Mouse (Mus musculus) adrenal gland, postnatal 14 days (tissue): Measurements from ENCODE around the gene Prdm5. TPM values are rescaled to one million over a fixed set of nuclear protein-coding genes. Genes with fewer than 3 reads are reported as not detected.

Experiments
- DNase-seq: peaks from one replicate; pipeline ENCODE4 v3.0.0; 2021; ENCODE audit warnings: mixed read lengths
- total RNA-seq: library from RNA; stranded (reverse); gene quantifications from 2 replicates; pipeline ENCODE4 v1.2.3, GENCODE M21; 2021

Prdm5 gene
- total RNA-seq, 1 experiment from 2014 or later = 10.7 TPM

DNA sequence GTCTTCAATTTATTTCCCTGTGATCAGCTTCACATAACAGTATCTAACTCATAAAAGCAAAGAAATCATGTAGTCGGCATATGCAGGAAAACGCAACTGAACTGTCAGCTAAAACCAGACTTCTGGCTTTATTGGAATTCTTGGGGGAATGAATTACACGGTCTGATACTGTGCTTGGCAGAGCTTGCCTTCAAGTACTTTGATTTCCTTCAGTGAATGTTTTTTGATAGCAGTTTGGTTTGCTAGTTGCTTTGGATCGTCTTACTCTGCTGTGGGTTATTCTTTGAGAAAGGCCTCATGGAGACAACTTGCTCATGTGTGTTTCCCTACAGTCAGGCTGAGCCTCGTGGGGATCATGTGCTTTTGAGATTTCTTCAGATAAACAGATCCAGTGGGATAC lies 52.7 kb downstream of the Prdm5 start:
- no peak for DNase-seq

DNA sequence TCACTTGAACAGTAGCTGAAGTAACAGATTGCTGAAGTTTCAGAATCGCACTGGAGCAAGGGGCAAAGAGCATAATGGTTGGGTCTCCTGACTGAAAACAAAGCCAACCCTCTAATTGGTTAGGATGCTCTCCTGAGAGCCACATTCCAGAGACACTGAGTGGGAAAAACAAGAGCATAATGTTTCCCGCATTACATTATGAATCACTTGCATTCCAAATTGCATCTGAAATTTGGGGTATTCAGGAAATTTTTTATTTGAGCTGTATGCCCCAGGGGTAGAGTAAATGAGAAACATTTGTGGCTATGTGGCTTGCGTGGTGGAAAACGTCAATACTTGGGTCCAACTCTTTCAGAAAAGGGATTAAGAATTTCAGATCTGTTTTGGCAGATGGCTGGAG lies 55.2 kb downstream of the Prdm5 start:
- DNase-seq = no peak

GRCm38 (mm10) chr6:65842579-65842978 lies 63.8 kb downstream of the Prdm5 start:
- DNase-seq = no peak

DNA sequence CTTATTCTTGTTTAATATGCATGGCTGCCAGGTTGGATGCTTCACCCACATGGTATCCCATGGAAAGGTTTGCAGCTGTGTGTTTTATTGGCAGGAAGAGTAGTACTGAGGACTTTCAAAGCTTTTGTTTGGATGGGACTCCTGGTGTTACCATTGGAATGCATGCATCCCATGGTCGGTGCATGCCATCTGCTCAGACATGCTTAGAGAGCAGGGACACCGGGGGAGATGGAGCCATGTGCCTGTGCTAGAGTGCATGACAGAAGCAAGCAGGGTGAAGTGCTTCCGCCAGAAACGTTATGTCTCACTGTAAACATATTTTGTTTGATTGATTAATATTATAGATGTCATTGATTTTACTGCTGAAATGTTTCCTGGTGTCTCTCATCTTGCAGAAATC lies 70.3 kb downstream of the Prdm5 start:
- DNase-seq = no peak

- no peak for DNase-seq
Observed at GRCm38 (mm10) chr6:65849687-65850086, 70.9 kb downstream of the Prdm5 start.

DNA sequence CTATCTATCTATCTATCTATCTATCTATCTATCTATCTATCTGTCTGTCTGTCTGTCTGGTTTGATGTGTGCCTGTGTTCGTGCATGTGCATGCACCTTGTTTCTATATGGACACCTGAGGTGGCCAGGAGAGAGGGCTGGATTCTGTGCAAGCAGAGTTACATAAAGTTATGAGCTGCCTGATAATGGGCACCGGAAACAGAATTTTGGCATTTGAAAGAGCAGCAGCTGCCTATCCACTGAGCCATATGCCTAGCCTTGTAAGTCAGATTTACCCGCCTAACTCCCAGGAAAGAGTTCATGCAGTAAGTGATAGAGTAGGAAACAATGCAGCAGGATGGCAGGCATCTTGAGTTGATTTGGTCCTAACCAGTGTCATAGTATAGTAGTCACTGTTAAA lies 71.4 kb downstream of the Prdm5 start:
- no peak for DNase-seq

DNA sequence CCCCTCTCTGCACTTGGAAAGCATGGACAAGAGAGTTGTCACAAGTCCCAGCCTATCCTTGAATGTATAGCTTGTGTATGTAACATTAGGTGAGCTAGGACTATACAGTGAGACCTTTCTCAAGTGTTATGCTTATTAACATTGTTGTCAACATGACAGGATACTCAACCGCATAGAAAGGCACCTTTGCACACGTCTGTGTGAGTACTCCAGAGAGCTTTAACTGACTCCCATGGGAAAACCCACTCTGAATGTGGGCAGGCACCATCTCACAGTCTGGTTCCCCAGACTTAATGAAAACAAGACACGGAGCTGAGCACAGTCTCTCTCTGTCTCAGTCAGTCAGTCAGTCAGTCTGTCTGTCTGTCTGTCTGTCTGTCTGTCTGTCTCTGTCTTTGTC lies 75.2 kb downstream of the Prdm5 start:
- no peak for DNase-seq

- DNase-seq = no peak
Observed at GRCm38 (mm10) chr6:65854585-65854984, 75.8 kb downstream of the Prdm5 start.

DNA sequence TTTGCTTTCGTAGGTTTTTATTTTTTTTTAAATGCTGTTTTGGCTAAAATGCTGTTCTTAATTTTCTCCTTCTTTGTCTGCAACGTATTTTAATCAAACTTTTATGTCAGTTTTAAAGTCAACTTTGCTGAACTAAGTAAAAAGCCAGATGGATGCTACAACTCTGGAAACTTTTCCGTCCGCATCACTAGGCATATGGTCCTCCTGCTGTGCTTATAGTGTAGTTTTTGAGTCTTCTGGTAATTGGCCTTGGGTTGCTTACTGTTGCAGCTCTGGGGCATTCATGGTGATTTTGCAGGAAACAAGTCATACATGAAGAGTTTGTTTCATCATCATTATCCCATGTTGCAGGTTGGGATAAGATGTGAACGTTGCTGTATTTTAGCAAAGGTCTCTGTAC lies 81.8 kb downstream of the Prdm5 start:
- no peak for DNase-seq

- DNase-seq = no peak
Observed at GRCm38 (mm10) chr6:65862836-65863235, 84.0 kb downstream of the Prdm5 start.

- DNase-seq = no peak
Observed at GRCm38 (mm10) chr6:65864233-65864632, 85.4 kb downstream of the Prdm5 start.

DNA sequence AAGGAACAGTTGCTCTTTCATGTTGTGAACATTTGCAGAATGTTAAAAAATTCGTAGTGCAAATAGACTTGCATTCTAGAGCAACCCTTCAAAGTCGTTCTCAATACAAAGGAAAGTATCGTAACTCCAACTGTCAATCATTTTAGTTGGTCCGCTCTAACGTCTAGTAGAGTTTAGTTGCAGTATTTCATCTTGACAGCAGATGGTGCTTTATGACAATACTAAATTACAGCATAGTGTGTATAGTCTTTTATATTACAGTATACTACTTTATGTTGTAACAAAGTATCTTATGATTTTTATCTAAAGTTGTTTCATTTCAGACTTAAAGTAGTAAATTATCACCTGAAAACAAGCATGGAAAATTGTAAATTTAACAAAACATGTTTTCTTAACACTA lies 86.1 kb downstream of the Prdm5 start:
- DNase-seq = no peak

- peak; percentile 27 for DNase-seq
Observed at GRCm38 (mm10) chr6:65865861-65866260, 87.1 kb downstream of the Prdm5 start.

GRCm38 (mm10) chr6:65871754-65872278 lies 93.0 kb downstream of the Prdm5 start:
- no peak for DNase-seq

DNA sequence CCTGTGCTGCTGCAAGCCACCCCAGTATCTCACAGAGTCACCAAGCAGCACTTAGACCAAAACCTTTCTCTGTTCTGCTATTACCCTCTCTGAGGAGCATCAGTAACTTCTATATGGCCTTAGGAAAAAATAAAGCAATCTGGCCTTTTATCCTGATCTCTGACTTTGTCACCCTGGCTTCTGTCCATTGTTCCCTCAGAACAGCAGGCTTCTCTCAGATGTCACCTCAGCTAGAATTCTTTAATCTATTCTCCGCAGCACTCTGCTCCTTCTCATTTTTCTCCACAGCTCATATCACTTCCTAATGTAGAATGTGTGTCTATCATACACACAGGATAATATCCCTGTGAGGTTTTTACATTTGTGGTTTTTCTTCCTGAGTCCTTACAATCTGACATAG lies 99.5 kb downstream of the Prdm5 start:
- no peak for DNase-seq

- peak; percentile 6 for DNase-seq
Observed at GRCm38 (mm10) chr6:65888835-65889234, 110.0 kb downstream of the Prdm5 start.

DNA sequence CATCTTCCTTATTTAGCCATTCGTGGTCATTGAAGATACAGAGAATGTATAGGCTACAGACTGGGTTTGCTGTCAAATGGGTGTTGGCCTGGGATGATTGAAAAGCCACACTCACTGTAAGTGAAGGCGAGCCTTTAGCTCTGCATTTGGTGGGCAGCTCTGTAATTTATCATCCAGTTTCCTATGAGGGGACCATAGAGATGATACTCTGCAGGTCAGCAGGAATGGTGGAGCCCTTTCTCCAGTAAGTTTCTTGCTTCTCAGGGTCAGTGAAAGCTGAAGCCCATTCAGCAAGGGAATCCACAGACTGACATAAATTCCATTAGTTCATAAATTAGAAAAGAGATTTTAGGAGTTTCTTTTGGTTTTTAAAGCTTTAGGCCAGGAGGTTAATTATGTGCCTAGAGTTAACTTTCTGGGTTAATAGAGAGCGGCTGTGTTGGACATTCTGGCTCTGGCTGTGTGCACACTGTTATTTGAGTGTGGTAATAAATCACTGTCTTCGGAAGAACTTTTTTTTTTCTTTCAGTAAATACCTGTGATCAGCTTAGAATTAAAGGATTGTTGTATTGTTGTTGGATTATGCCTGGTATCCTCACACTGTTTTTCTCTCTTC lies 113.4 kb downstream of the Prdm5 start:
- DNase-seq = no peak

GRCm38 (mm10) chr6:65906657-65907182 lies 127.9 kb downstream of the Prdm5 start:
- DNase-seq = no peak

- no peak for DNase-seq
Observed at GRCm38 (mm10) chr6:65915421-65915820, 136.6 kb downstream of the Prdm5 start.

- DNase-seq = no peak
Observed at GRCm38 (mm10) chr6:65921703-65922102, 142.9 kb downstream of the Prdm5 start.

DNA sequence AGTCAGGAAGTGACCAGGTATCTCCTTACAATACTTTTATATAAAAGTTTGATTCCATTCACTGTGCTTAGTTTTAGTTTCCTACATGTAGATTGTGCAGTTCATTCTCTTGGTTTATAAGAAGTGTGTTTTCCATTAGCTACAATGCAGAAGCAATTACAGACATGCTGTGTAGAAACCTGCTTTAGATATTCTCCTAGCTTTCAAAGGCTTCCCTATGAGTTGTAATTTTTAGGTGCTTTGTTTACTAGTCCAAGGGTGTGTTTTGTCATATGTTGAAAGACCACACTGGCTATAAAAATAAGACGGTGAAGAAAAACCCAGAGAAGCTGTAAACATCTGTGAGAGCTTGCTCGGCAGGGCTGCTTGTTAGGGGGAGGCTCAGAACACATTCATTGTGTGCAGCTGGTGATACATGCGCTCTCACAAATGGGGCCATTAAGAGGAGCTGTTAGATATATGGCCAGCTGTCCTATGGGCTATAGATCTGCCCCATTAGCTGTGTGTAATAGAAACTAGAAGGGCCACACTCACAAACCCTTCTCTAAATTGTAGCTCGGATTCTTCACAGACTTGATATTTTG lies 144.8 kb downstream of the Prdm5 start:
- no peak for DNase-seq

DNA sequence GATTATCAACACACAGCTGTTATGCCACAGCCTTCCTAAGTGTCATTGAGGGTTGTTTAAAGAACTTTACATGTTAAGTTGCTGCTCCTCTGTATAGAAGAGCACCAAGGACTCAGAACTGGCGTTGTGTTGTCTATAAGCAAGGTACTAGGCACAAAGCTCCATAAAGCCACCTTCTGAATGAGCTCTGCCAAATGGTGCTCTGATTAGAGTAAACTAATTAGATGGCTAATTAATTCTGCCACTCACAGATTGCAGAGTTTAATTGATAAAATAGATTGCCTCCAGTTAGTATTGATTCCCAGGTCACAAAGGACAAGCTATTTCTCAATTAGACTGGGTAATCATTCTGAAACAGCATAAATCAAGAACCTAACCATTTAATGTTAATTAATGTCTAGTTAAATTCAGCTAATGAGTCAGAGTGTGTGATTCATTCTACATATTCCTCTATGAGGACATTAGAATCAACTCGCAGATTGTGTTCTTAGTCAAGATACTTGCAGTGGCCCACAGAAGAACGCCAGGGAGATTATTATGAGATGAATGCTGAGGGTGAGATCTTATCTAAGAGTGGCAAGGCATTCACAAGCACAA lies 147.0 kb downstream of the Prdm5 start:
- no peak for DNase-seq

GRCm38 (mm10) chr6:65930523-65930922 lies 151.7 kb downstream of the Prdm5 start:
- DNase-seq = no peak

DNA sequence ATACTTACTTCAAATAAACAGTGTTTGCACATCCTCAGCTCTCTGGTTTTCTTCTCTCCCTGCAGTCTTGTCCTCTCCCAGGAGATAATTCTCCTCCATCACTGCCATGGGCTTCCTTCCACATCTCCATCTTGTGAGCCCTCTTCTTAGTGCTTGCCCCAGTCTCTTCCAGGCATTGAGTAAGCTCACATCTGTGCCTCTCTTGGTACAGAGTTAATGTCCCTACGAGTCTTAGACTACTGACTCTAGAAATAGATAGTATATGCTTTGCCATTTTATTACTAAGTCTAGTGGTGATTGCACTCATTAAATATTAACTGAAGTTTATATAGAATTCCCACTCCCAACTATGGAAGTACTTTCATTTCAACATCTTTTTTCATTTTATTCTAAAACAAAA lies 154.0 kb downstream of the Prdm5 start:
- no peak for DNase-seq
